ENCODE assay signal across 7 mouse cellular contexts in the genomic region with DNA sequence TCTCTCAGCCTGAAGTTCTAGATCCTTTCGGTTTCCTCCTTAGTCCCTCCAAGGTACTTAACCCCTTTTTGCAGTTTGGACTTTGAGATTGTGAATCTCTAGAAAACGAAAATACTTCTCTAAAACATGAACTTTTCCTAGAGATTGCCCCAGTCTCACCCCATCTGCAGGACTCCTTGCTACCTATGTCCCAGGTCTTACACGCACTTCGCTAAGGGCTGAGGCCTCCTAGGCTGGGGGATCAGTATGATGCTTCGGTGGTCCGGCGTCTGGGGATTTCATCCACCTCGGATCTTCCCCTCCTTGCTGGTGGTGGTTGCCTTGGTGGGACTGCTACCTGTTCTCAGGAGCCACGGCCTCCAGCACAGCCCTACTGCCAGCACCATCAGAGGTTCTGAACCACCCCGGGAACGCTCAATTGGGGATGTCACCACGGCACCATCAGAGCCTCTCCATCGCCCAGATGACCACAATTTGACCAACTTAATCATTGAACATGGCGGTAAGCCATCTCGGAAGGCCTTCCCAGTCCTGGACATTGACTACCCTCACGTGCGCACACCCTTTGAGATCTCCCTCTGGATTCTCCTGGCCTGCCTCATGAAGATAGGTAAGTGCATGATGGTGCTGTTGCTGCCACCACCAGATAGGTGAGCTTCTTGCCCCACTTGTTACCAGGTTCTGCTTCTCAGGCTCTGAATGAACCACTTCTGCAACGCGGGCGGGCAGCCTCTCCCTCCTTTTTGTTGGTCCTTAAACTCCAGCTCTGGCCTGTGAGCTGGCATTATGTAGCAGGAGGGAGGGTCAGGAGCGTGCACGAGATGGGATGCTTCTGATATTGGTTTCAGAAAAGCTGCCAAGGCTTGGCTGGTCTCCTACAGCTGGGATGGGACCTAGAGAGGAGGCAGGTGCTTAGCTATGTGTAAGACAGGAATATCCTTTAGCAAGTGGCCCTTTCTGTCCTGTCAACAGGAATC. TPM values are rescaled to one million over a fixed set of nuclear protein-coding genes. Genes with fewer than 3 reads are reported as not detected.
DNase-seq lines count a peak whose midpoint lies in the region; ATAC-seq and TF ChIP-seq lines count a peak whose summit lies in the region.

No protein-coding gene starts in this region.

- H3K27me3 ChIP-seq in neural tube, embryonic 11.5 days (ENCODE audit: control insufficient read depth, insufficient read depth, low read length): no peaks in the 10 kb centered on the region
- H3K27me3 ChIP-seq in forebrain, embryonic 16.5 days (replicated peaks; ENCODE audit: control insufficient read depth, insufficient read depth, low read length): no peaks in the 10 kb centered on the region
- H3K27me3 ChIP-seq in liver, postnatal 0 days (ENCODE audit: insufficient read depth, low read length): no peaks in the 10 kb centered on the region

- H3K9ac ChIP-seq in neural tube, embryonic 11.5 days (ENCODE audit: low read length): peak overlapping the region; percentile 95
- H3K9ac ChIP-seq in forebrain, embryonic 16.5 days (replicated peaks; ENCODE audit: low read depth, low read length): peak overlapping the region; percentile 96
- H3K9ac ChIP-seq in liver, postnatal 0 days (replicated peaks): peak overlapping the region; percentile 90

- peaks cover 33% of the 10 kb centered on the region for H3K4me1 ChIP-seq in neural tube, embryonic 11.5 days (ENCODE audit: control insufficient read depth, insufficient read depth, low read length)
- H3K4me1 ChIP-seq in brown adipose tissue, adult 24 weeks (ENCODE audit: control insufficient read depth, insufficient read depth, insufficient read length, low read length): peaks cover 34% of the 10 kb centered on the region
- H3K4me1 ChIP-seq in forebrain, embryonic 16.5 days (replicated peaks; ENCODE audit: control insufficient read depth, insufficient read depth, low read length): peaks cover 43% of the 10 kb centered on the region
- H3K4me1 ChIP-seq in liver, postnatal 0 days (ENCODE audit: insufficient read depth): peaks cover 39% of the 10 kb centered on the region

- peak overlapping the region; percentile 89 for H3K4me3 ChIP-seq in neural tube, embryonic 11.5 days (ENCODE audit: low read depth, low read length)
- peak overlapping the region; percentile 84 for H3K4me3 ChIP-seq in brown adipose tissue, adult 24 weeks (ENCODE audit: insufficient read depth, low read depth, low read length)
- peak overlapping the region; percentile 90 for H3K4me3 ChIP-seq in forebrain, embryonic 16.5 days (replicated peaks; ENCODE audit: low read length)
- peak overlapping the region; percentile 89 for H3K4me3 ChIP-seq in liver, postnatal 0 days (ENCODE audit: low read depth, low read length)

- TF ChIP-seq EP300 in liver, postnatal 0 days (IDR thresholded peaks at IDR 0.05; ENCODE audit: low read depth): no peak

- peak overlapping the region; percentile 85 for H3K4me2 ChIP-seq in neural tube, embryonic 11.5 days (ENCODE audit: low read depth)
- peak overlapping the region; percentile 89 for H3K4me2 ChIP-seq in forebrain, embryonic 16.5 days (ENCODE audit: low read length)
- peak overlapping the region; percentile 93 for H3K4me2 ChIP-seq in liver, postnatal 0 days (ENCODE audit: low read depth, low read length)

- ATAC-seq in neural tube, embryonic 11.5 days (ENCODE audit: insufficient read depth, low FRiP score, low TSS enrichment): no peak
- no peak for ATAC-seq in forebrain, embryonic 16.5 days
- ATAC-seq in liver, postnatal 0 days: no peak

- no peak overlapping the region for H3K27ac ChIP-seq in neural tube, embryonic 11.5 days (ENCODE audit: low read depth, low read length)
- H3K27ac ChIP-seq in brown adipose tissue, adult 24 weeks (replicated peaks; ENCODE audit: low read depth, low read length): peak overlapping the region; percentile 86
- H3K27ac ChIP-seq in forebrain, embryonic 16.5 days (ENCODE audit: low read length): no peak overlapping the region; the same call in 1 of the 2 replicates
- H3K27ac ChIP-seq in liver, postnatal 0 days (ENCODE audit: low read depth): peak overlapping the region; percentile 79; the same call in 1 of the 2 replicates

- no peaks in the 10 kb centered on the region for H3K9me3 ChIP-seq in neural tube, embryonic 11.5 days (ENCODE audit: control insufficient read depth, low read length)
- H3K9me3 ChIP-seq in forebrain, embryonic 16.5 days (ENCODE audit: control insufficient read depth, low read length): no peaks in the 10 kb centered on the region
- H3K9me3 ChIP-seq in liver, postnatal 0 days (ENCODE audit: low read length): no peaks in the 10 kb centered on the region

- no peaks in the 10 kb centered on the region for H3K36me3 ChIP-seq in neural tube, embryonic 11.5 days (ENCODE audit: control insufficient read depth, insufficient read depth, low read length)
- H3K36me3 ChIP-seq in forebrain, embryonic 16.5 days (ENCODE audit: control insufficient read depth, insufficient read depth): no peaks in the 10 kb centered on the region
- H3K36me3 ChIP-seq in liver, postnatal 0 days (replicated peaks; ENCODE audit: insufficient read depth, low read length): peaks cover 8% of the 10 kb centered on the region; the same call in 1 of the 2 replicates

- no peak for DNase-seq in neural tube, embryonic 11.5 days (ENCODE audit: low spot score)
- no peak for DNase-seq in neural tube, embryonic 10.5 days (ENCODE audit: extremely low spot score, low spot score)
- DNase-seq in liver, postnatal 0 days: no peak
- DNase-seq in left cerebral cortex, adult 8-10 months (ENCODE audit: low spot score in 2 of 2): no peak
- no peak for DNase-seq in embryo, embryonic 11 days

- WGBS in neural tube, embryonic 11.5 days: 74% methylated on average over 22 of the region's 22 CpGs
- WGBS in forebrain, embryonic 16.5 days: 67% methylated on average over 22 of the region's 22 CpGs
- 49% methylated on average over 22 of the region's 22 CpGs for WGBS in liver, postnatal 0 days (ENCODE audit: insufficient replicate concordance)

- no peak for TF ChIP-seq CTCF in liver, postnatal 0 days (IDR thresholded peaks at IDR 0.05; ENCODE audit: low read depth)

RNA-seq across cellular contexts. Expression of a gene that starts 1.1 kb away (rescaled TPM):
- 6.9 TPM in 2 replicates for polyA plus RNA-seq in neural tube, embryonic 11.5 days (2014; fragmentation: Nextera tagmentation; extraction: Ambion mirVana)
- 8.6 and 10.3 TPM in 2 replicates for polyA plus RNA-seq in brown adipose tissue, adult 24 weeks (2012; ENCODE audit: insufficient read depth, insufficient read length, missing spikeins)
- 8.1 and 10.7 TPM in 2 replicates for polyA plus RNA-seq in forebrain, embryonic 16.5 days (2015; fragmentation: Nextera tagmentation; extraction: Ambion mirVana)
- polyA plus RNA-seq in liver, postnatal 0 days (2015; fragmentation: Nextera tagmentation; extraction: Ambion mirVana): 1.8 TPM in 2 replicates
- 10 to 100 TPM; 52.8 to 59.1 (median 55.7) TPM for total RNA-seq in left cerebral cortex, adult 8-10 months (2022)

RNA-seq across cellular contexts. Expression of a gene that starts 17.3 kb away (rescaled TPM):
- polyA plus RNA-seq in neural tube, embryonic 11.5 days (2014; fragmentation: Nextera tagmentation; extraction: Ambion mirVana): 26.4 and 27.0 TPM in 2 replicates
- 25.6 TPM in 2 replicates for polyA plus RNA-seq in brown adipose tissue, adult 24 weeks (2012; ENCODE audit: insufficient read depth, insufficient read length, missing spikeins)
- 16.2 and 19.3 TPM in 2 replicates for polyA plus RNA-seq in forebrain, embryonic 16.5 days (2015; fragmentation: Nextera tagmentation; extraction: Ambion mirVana)
- polyA plus RNA-seq in liver, postnatal 0 days (2015; fragmentation: Nextera tagmentation; extraction: Ambion mirVana): 5.3 and 5.5 TPM in 2 replicates
- total RNA-seq in left cerebral cortex, adult 8-10 months (2022): 10 to 100 TPM; 53.6 to 58.0 (median 54.3) TPM

Comparison
In these comparisons a context has a peak if more than half of its experiments do, and no peak if none do; other contexts are left out.
1. H3K27ac ChIP-seq: peak in brown adipose tissue, adult 24 weeks (single experiment) and liver, postnatal 0 days (single experiment); none in neural tube, embryonic 11.5 days (single experiment) and forebrain, embryonic 16.5 days (single experiment).
2. Peak in every context shown above with its lines, with median percentiles within 50 percentile points of each other: H3K4me2 ChIP-seq, H3K4me3 ChIP-seq and H3K9ac ChIP-seq.